Mouse (Mus musculus): ENCODE measurements around the gene Ttll9. TPM values are rescaled to one million over a fixed set of nuclear protein-coding genes. Genes with fewer than 3 reads are reported as not detected.
A peak's percentile ranks its signal among the peaks of the same experiment; 100 is the strongest.

Ttll9 gene
- total RNA-seq, 2 experiments from 2014 or later: 1.3 to 3.6 TPM

GRCm38 (mm10) chr2:152939846-152940245, 22.4 kb upstream of the Ttll9 start:
- DNase-seq (ENCODE audit: low spot score in 2 of 2): no peak
- intact Hi-C loops (cut with DNase I): no loop called here

GRCm38 (mm10) chr2:152941106-152941505, 21.2 kb upstream of the Ttll9 start:
- DNase-seq (ENCODE audit: low spot score in 2 of 2): no peak
- intact Hi-C loops (cut with DNase I): no loop called here

- intact Hi-C loops (cut with DNase I): no loop called here
- no peak for DNase-seq (ENCODE audit: low spot score in 2 of 2)
Observed at GRCm38 (mm10) chr2:152941776-152942175, 20.5 kb upstream of the Ttll9 start.

GRCm38 (mm10) chr2:152942898-152943515, 19.3 kb upstream of the Ttll9 start:
- intact Hi-C loops (cut with DNase I): no loop called here
- peak in 1 of 2 experiments; percentile 22 for DNase-seq (ENCODE audit: low spot score in 2 of 2)

GRCm38 (mm10) chr2:152943568-152943967, 18.7 kb upstream of the Ttll9 start:
- intact Hi-C loops (cut with DNase I): no loop called here
- DNase-seq (ENCODE audit: low spot score in 2 of 2): no peak

GRCm38 (mm10) chr2:152944013-152944412, 18.3 kb upstream of the Ttll9 start:
- intact Hi-C loops (cut with DNase I): no loop called here
- no peak for DNase-seq (ENCODE audit: low spot score in 2 of 2)

GRCm38 (mm10) chr2:152947098-152947497, 15.2 kb upstream of the Ttll9 start:
- intact Hi-C loops (cut with DNase I): no loop called here
- DNase-seq (ENCODE audit: low spot score in 2 of 2): no peak

- no peak for DNase-seq (ENCODE audit: low spot score in 2 of 2)
- intact Hi-C loops (cut with DNase I): no loop called here
Observed at GRCm38 (mm10) chr2:152948438-152949020, 13.8 kb upstream of the Ttll9 start.

- no peak for DNase-seq (ENCODE audit: low spot score in 2 of 2)
- intact Hi-C loops (cut with DNase I): loop anchor here (5.0 kb wide), 1 partner anchor 67 kb away; the partner anchor contains the start of gene Pdrg1
Observed at GRCm38 (mm10) chr2:152950358-152951064, 11.8 kb upstream of the Ttll9 start.

- DNase-seq (ENCODE audit: low spot score in 2 of 2): peak; percentile 61 to 72
- intact Hi-C loops (cut with DNase I): loop anchor here (5.0 kb wide), 1 partner anchor 66 kb away; the partner anchor contains the start of gene Pdrg1
Observed at GRCm38 (mm10) chr2:152951065-152951849, 11.0 kb upstream of the Ttll9 start, which contains the start of gene Dusp15. TSS of gene Dusp15 (minus strand) at chr2:152951698.

- intact Hi-C loops (cut with DNase I): loop anchor here (5.0 kb wide), 1 partner anchor 65 kb away; the partner anchor contains the start of gene Pdrg1
- no peak for DNase-seq (ENCODE audit: low spot score in 2 of 2)
Observed at GRCm38 (mm10) chr2:152951850-152952720, 10.2 kb upstream of the Ttll9 start.

- intact Hi-C loops (cut with DNase I): no loop called here
- DNase-seq (ENCODE audit: low spot score in 2 of 2): no peak
Observed at GRCm38 (mm10) chr2:152958116-152958515, 4.2 kb upstream of the Ttll9 start.

GRCm38 (mm10) chr2:152965555-152965954, 3.3 kb downstream of the Ttll9 start:
- intact Hi-C loops (cut with DNase I): no loop called here
- DNase-seq (ENCODE audit: low spot score in 2 of 2): no peak

- intact Hi-C loops (cut with DNase I): no loop called here
- DNase-seq (ENCODE audit: low spot score in 2 of 2): no peak
Observed at GRCm38 (mm10) chr2:152976991-152977390, 14.7 kb downstream of the Ttll9 start.

GRCm38 (mm10) chr2:152985582-152985981, 23.3 kb downstream of the Ttll9 start:
- no peak for DNase-seq (ENCODE audit: low spot score in 2 of 2)
- intact Hi-C loops (cut with DNase I): no loop called here

GRCm38 (mm10) chr2:152991529-152991928, 29.2 kb downstream of the Ttll9 start:
- no peak for DNase-seq (ENCODE audit: low spot score in 2 of 2)
- intact Hi-C loops (cut with DNase I): no loop called here

GRCm38 (mm10) chr2:152997046-152997445, 34.8 kb downstream of the Ttll9 start:
- DNase-seq (ENCODE audit: low spot score in 2 of 2): no peak
- intact Hi-C loops (cut with DNase I): no loop called here

GRCm38 (mm10) chr2:153002492-153003248, 40.4 kb downstream of the Ttll9 start:
- intact Hi-C loops (cut with DNase I): no loop called here
- DNase-seq (ENCODE audit: low spot score in 2 of 2): no peak
